Mouse (Mus musculus): ENCODE results near the gene Ptrh1.

Ptrh1 gene

GRCm38 (mm10) chr2:32798251-32798962 is 22.8 kb downstream of the Ptrh1 start:
- DNase-seq (ENCODE audit: low spot score), result no peak

DNA sequence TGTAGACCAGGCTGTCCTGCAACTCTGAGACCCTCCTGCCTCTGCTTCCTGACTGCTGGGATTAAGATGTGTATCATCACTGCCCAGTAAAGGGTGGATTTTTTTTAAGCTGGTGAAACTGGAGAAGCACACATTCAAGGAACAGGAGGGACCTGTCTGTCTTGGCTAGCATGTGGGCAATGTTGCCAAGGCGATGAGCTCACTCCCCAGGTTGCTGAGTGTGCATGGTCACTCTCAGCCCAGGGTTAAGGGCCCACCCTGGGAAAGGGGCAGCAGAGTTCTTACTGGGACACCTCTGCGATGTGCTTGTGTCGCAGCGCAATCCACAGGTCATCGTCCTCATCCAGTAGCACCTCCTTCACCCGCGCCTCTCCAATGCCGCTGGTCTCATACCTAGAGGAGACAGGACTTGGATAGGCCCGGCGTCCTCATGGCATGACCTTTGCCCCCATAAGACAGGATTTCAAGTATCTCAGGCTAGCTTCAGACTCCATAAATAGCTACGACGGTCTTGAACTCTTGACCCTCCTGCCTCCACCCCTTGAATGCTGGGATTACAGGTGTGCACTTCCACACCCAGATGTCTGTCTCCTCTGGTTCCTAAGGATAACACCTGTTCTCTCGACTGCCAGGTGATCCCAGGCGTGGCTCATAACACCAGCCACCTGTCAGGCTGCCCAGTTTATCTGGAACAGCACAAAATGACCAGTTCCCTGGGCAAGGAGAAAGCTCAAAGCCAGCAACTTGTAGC is 33.4 kb downstream of the Ptrh1 start:
- no peak for DNase-seq (ENCODE audit: low spot score)

DNA sequence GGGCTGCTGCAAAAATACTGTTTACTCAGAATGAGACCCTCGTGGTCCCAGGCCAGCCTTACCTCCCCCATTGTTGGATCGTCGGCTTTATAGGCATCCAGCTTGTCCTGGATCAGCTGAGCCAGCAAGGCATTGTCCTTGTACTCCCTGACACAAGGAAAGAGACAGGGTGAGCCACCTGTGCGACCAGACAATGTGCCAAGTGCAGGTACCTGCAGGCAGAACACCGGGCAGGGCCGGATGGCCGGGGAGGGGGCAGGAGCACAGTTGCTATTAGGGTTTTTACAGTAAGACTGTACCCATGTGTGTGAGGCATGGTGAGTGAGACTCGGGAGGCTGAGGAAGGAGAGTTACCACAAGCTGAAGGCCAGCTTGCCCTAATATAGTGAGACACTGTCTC is 36.4 kb downstream of the Ptrh1 start:
- DNase-seq (ENCODE audit: low spot score), result no peak

DNA sequence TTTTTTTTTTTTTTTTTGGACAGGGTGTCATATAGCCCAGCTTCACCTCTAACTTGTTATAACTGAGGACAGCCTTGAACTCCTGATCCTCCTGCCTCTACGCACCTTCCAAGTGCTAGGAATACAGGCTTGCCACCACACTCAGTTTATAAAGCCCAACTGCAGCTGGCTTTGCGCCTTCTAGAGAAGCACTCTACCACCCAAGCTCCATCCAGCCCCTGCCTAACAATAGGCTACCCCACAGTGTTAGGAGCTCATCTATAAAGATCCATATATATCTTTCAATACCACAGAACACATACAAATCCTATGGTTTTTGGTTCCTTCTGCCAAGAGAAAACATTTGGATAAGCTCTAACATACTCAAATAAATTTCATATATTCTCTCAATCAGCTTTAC is 40.9 kb downstream of the Ptrh1 start:
- DNase-seq (ENCODE audit: low spot score), result no peak

GRCm38 (mm10) chr2:32816946-32817581 is 41.5 kb downstream of the Ptrh1 start:
- no peak for DNase-seq (ENCODE audit: low spot score)

DNA sequence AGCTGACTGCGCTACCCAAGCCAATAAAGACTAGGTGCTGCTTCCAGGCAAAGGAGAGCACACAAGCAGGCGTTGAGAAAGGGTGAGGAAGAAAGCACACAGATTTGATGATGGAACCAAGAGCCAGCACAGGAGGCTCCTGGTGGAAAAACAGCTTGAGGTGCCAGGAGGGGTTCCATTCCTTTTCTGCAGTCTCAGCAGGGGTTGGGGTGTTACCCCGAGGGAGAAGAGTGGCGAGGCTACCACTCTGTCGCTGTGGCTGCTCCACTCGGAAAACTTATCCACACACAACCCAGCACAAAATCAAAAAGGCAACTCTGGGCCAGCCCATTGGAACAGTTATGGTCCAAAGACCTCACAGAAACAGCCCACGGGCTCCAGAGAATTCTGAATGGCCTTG is 42.0 kb downstream of the Ptrh1 start:
- no peak for DNase-seq (ENCODE audit: low spot score)

GRCm38 (mm10) chr2:32818208-32818607 is 42.6 kb downstream of the Ptrh1 start:
- no peak for DNase-seq (ENCODE audit: low spot score)

DNA sequence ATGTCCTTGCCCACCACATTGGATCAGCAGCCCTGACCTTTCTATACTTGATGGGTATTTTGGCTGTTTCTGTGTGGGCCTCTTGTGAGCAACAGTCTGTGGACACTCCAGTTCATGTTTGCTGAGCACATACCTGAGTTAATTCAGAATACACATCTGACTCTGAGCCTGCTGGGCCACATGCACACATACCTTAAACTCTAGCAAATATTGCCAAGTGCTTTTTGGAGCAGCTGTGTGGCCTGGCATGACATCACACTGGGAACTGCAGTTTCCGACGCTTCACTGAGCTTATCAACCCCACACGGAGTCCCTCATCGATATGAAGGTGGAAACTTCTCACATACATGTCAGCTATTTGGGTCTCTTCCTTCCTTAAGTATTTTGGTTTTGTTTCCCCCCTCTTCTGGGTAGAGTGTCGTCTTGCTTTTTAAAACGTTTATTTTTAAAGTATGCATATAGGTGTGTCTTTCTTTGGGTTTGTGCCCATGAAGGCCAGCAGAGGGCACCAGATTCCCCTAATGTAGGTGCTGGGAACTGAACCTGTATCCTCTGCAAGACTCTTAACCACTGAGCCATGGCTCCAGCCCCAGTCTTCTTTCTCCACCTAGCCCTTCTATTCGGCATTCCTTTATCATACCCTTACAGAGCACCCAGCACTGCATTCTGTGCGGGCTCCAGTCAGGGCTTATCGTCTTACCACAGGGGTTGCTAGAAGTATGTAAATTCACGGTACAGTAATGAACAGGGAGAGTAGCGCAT is 45.6 kb downstream of the Ptrh1 start:
- no peak for DNase-seq (ENCODE audit: low spot score)

DNA sequence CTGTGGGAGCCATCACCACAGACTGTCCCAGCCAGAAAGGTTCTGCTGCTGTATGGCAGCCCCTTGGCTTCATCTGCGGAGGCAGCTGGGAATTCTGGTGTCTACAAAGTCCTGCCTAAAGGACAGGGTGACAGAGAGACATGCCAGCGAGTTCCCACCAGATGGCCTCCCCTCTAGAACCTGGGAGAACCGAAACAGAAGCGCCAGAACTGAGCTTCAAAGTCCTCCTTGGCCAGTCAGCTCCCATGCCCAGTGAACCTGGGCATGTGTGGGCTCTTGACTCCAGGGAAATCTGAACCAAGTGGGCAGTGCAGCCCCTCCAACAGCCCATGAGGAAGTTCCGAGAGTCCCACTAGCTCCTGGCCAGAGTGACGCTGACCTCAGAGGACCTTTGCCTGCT is 47.1 kb downstream of the Ptrh1 start:
- no peak for DNase-seq (ENCODE audit: low spot score)

GRCm38 (mm10) chr2:32823153-32823552 is 47.6 kb downstream of the Ptrh1 start:
- no peak for DNase-seq (ENCODE audit: low spot score)

- no peak for DNase-seq (ENCODE audit: low spot score)
Measured at GRCm38 (mm10) chr2:32823579-32824154, 48.1 kb downstream of the Ptrh1 start.

- no peak for DNase-seq (ENCODE audit: low spot score)
Measured at GRCm38 (mm10) chr2:32824181-32824580, 48.6 kb downstream of the Ptrh1 start.

- DNase-seq (ENCODE audit: low spot score), result no peak
Measured at GRCm38 (mm10) chr2:32824778-32825177, 49.2 kb downstream of the Ptrh1 start.

GRCm38 (mm10) chr2:32825796-32826195 is 50.2 kb downstream of the Ptrh1 start:
- DNase-seq (ENCODE audit: low spot score), result no peak

All from yolk sac, embryonic 10.5 days (tissue).